Mouse (Mus musculus) lung, postnatal 0 days (tissue): ENCODE data around the gene Nacc2.

Experiments
- CTCF ChIP-seq: IDR thresholded peaks from 2 replicates; pipeline ENCODE4 v1.5.1; 2016; ENCODE audit warnings: antibody characterized with exemption, mild to moderate bottlenecking
- EP300 ChIP-seq: IDR thresholded peaks from 2 replicates; pipeline ENCODE4 v1.6.1; 2016; ENCODE audit warnings: antibody characterized with exemption, mild to moderate bottlenecking, control low read depth

DNA sequence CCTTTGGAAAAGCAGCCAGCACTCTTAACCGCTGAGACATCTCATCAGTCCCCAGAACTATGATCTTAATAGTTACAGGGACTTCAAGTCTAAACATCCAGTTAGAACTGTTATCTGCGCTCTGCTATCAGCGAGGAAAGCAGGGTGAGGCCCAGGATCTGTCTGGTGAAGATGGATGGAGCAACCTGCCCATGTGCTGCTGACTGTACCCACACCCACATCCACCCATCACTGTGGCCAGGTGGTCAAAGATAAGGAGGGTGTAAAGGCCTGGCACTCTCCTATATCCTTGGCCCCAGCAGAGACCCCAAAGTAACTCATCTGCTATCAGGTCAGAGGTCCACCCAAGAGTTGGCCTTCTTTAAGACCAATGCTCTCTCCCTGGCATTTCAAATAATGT, 109.3 kb downstream of the Nacc2 start:
- no peak for TF ChIP-seq CTCF
- TF ChIP-seq EP300: no peak
